Mouse (Mus musculus) right cerebral cortex, postnatal 4 days (tissue): ENCODE results near the gene Cep170.
A peak's percentile ranks its signal among the peaks of the same experiment; 100 is the strongest.
"Not testable (repeated sequence)": the region's sequence is repeated elsewhere in the genome, so short reads cannot be mapped to it uniquely, and the experiment has no call there.

ENCODE experiments used
- DNase-seq: peaks from one replicate; pipeline ENCODE4 v3.0.0-alpha.2; 2022

Cep170 gene

GRCm38 (mm10) chr1:176814036-176814420 lies at the start of gene Cep170:
TSS of gene Cep170 (minus strand) at chr1:176814067.
- peak; percentile 100 for DNase-seq

- peak; percentile 46 for DNase-seq
Measured at GRCm38 (mm10) chr1:176861981-176862644, 48.2 kb upstream of the Cep170 start.

GRCm38 (mm10) chr1:176852813-176853590 lies 39.1 kb upstream of the Cep170 start:
- DNase-seq, result no peak

- DNase-seq, result no peak
Measured at GRCm38 (mm10) chr1:176851401-176851800, 37.5 kb upstream of the Cep170 start.

- no peak for DNase-seq
Measured at GRCm38 (mm10) chr1:176849377-176849776, 35.5 kb upstream of the Cep170 start.

- no peak for DNase-seq
Measured at GRCm38 (mm10) chr1:176848613-176849290, 34.9 kb upstream of the Cep170 start.

- DNase-seq, result no peak
Measured at GRCm38 (mm10) chr1:176847118-176847859, 33.4 kb upstream of the Cep170 start.

- DNase-seq, result no peak
Measured at GRCm38 (mm10) chr1:176845082-176845977, 31.5 kb upstream of the Cep170 start.

GRCm38 (mm10) chr1:176836562-176836961 lies 22.7 kb upstream of the Cep170 start:
- DNase-seq, result not testable (repeated sequence)

- DNase-seq, result no peak
Measured at GRCm38 (mm10) chr1:176835501-176836294, 21.8 kb upstream of the Cep170 start.

GRCm38 (mm10) chr1:176834880-176835279 lies 21.0 kb upstream of the Cep170 start:
- no peak for DNase-seq

- no peak for DNase-seq
Measured at GRCm38 (mm10) chr1:176833948-176834347, 20.1 kb upstream of the Cep170 start.

GRCm38 (mm10) chr1:176833257-176833656 lies 19.4 kb upstream of the Cep170 start:
- DNase-seq, result no peak

- DNase-seq, result no peak
Measured at GRCm38 (mm10) chr1:176832607-176833006, 18.7 kb upstream of the Cep170 start.

- DNase-seq, result no peak
Measured at GRCm38 (mm10) chr1:176832071-176832470, 18.2 kb upstream of the Cep170 start.

GRCm38 (mm10) chr1:176828666-176829065 lies 14.8 kb upstream of the Cep170 start:
- no peak for DNase-seq

GRCm38 (mm10) chr1:176827945-176828485 lies 14.1 kb upstream of the Cep170 start:
- no peak for DNase-seq

- no peak for DNase-seq
Measured at GRCm38 (mm10) chr1:176827365-176827764, 13.5 kb upstream of the Cep170 start.

- DNase-seq, result no peak
Measured at GRCm38 (mm10) chr1:176826931-176827330, 13.1 kb upstream of the Cep170 start.

- no peak for DNase-seq
Measured at GRCm38 (mm10) chr1:176826186-176826585, 12.3 kb upstream of the Cep170 start.

- DNase-seq, result no peak
Measured at GRCm38 (mm10) chr1:176825084-176825483, 11.2 kb upstream of the Cep170 start.
